Mouse (Mus musculus) ES-Bruce4 (cell line): ENCODE measurements around the gene Golga3.

Source experiments
- CTCF ChIP-seq: IDR thresholded peaks from one replicate; pipeline ENCODE4 v1.8.1; 2011; ENCODE audit warnings: low read depth, low read length
- POLR2A ChIP-seq: IDR thresholded peaks from one replicate; pipeline ENCODE4 v1.8.1; 2011; ENCODE audit warnings: low read length; ENCODE audit not compliant: insufficient read depth

- no peak for TF ChIP-seq POLR2A
- no peak for TF ChIP-seq CTCF
These were observed 55.1 kb downstream of the Golga3 start for GRCm38 (mm10) chr5:110231638-110232037.
